Mouse (Mus musculus): ENCODE data around the gene Clba1. TPM values are rescaled to one million over a fixed set of nuclear protein-coding genes. Genes with fewer than 3 reads are reported as not detected.

Clba1 gene
- 17.5 and 17.8 TPM in 2 replicates for polyA plus RNA-seq (2014; fragmentation: Nextera tagmentation; extraction: Ambion mirVana)

DNA sequence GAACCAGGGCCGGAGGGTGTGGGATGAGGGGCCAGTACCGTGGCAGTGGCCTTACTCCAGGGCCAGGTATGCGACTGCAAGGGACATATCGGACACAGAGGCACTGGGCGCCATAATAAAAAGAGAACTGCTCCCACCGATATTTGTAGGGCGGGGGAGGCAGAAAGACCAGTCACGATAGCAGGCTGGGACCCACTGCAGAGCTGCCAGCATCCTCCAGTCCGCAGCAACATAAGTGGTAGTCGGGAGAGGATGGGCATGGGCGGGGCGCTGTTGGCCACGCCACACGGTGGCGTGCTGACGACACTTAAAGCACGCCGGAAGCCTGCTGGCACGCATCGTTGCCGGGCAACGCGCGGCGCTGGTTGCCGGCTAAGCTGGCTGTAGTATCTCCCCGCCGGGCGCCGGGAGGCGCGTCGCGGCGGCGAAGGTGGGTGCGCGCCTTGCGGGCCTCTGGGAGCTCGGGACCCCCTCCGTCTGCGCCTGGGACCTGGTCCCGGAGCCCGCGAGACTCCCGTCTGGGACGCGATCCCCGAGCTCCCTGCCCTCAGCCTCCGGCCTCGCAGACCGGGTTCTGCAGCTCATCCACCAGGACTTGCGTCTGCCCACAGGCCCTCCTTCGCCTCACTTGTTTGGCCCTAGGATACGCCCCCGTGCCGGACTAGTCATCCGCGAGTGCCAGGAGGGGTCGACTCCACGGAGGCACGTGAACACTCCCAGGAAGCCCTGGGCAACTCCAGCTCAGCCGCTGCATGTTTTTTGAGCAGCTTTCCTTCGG is at the start of gene Clba1:
Gene Clba1 (plus strand): TSS at position 351 of the 778 bp plus-strand sequence.
- ATAC-seq (ENCODE audit: low read depth) = peak; percentile 93
- H3K27ac ChIP-seq (ENCODE audit: low read depth, low read length) = peak within 1 kb of the TSS; percentile 78
- WGBS = 2% methylated on average over 53 of the region's 64 CpGs

DNA sequence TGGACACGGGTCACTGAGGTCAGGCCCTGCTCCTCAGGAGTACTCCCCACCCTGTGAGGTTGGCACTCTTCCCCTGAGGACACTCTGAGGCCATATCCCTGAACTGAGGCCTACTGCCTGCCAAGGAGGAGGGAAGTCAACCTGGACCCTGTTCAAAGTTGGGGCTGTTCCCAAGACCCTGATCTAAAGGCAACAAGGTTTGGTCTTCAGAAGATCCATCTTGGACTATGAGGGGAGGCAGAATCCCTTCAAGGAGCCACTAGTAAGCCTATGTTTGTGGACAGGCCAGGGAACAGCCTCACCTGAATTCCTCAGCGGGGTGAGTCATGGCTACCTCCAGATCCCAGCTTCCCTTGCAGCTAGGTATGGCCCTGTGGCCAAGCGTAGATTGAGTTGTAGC is 49.3 kb upstream of the Clba1 start:
- Histone ChIP-seq H3K27me3 (ENCODE audit: control insufficient read depth, insufficient read depth, low read length) (no peaks in the 10 kb centered on the region), H3K4me2 (ENCODE audit: low read depth, low read length) (no peak overlapping the region)
- 88% methylated on average over 3 of the region's 3 CpGs for WGBS

More for the DNA sequence above, at the start of gene Clba1:
- peaks cover 10% of the 10 kb centered on the region; the same call in 1 of the 2 replicates for H3K36me3 ChIP-seq (ENCODE audit: control insufficient read depth, insufficient read depth, low read length)
- H3K4me3 ChIP-seq (ENCODE audit: low read depth, low read length) = peak within 1 kb of the TSS; percentile 68
- no peaks in the 10 kb centered on the region for H3K27me3 ChIP-seq (ENCODE audit: control insufficient read depth, insufficient read depth, low read length)
- H3K9me3 ChIP-seq (ENCODE audit: control insufficient read depth, low read length) = no peaks in the 10 kb centered on the region
- H3K9ac ChIP-seq (replicated peaks; ENCODE audit: low read depth, low read length) = peak within 1 kb of the TSS; percentile 64
- peaks cover 13% of the 10 kb centered on the region for H3K4me1 ChIP-seq (ENCODE audit: control insufficient read depth, insufficient read depth, low read length)
- peak within 1 kb of the TSS; percentile 98 for H3K4me2 ChIP-seq (ENCODE audit: low read depth, low read length)

GRCm38 (mm10) chr12:112760154-112760926 is 48.4 kb upstream of the Clba1 start, which contains the start of gene Pld4:
Gene Pld4 (plus strand): TSS chr12:112760655.
- no peak within 1 kb of the TSS for H3K4me3 ChIP-seq (ENCODE audit: low read depth, low read length)
- 46% methylated on average over 4 of the region's 4 CpGs for WGBS
- H3K27ac ChIP-seq (ENCODE audit: low read depth, low read length) = no peak within 1 kb of the TSS
- no peak for ATAC-seq (ENCODE audit: low read depth)
- no peaks in the 10 kb centered on the region for H3K36me3 ChIP-seq (ENCODE audit: control insufficient read depth, insufficient read depth, low read length)
- H3K9ac ChIP-seq (replicated peaks; ENCODE audit: low read depth, low read length) = no peak within 1 kb of the TSS
- H3K4me2 ChIP-seq (ENCODE audit: low read depth, low read length) = no peak within 1 kb of the TSS
- H3K27me3 ChIP-seq (ENCODE audit: control insufficient read depth, insufficient read depth, low read length) = no peaks in the 10 kb centered on the region
- no peaks in the 10 kb centered on the region for H3K4me1 ChIP-seq (ENCODE audit: control insufficient read depth, insufficient read depth, low read length)
- H3K9me3 ChIP-seq (ENCODE audit: control insufficient read depth, low read length) = no peaks in the 10 kb centered on the region

More for the DNA sequence above, 49.3 kb upstream of the Clba1 start:
- H3K9me3 ChIP-seq (ENCODE audit: control insufficient read depth, low read length) = no peaks in the 10 kb centered on the region
- ATAC-seq (ENCODE audit: low read depth) = no peak
- H3K4me1 ChIP-seq (ENCODE audit: control insufficient read depth, insufficient read depth, low read length) = no peaks in the 10 kb centered on the region
- H3K36me3 ChIP-seq (ENCODE audit: control insufficient read depth, insufficient read depth, low read length) = no peaks in the 10 kb centered on the region
- H3K9ac ChIP-seq (replicated peaks; ENCODE audit: low read depth, low read length) = no peak overlapping the region
- H3K4me3 ChIP-seq (ENCODE audit: low read depth, low read length) = no peak overlapping the region
- H3K27ac ChIP-seq (ENCODE audit: low read depth, low read length) = no peak overlapping the region

DNA sequence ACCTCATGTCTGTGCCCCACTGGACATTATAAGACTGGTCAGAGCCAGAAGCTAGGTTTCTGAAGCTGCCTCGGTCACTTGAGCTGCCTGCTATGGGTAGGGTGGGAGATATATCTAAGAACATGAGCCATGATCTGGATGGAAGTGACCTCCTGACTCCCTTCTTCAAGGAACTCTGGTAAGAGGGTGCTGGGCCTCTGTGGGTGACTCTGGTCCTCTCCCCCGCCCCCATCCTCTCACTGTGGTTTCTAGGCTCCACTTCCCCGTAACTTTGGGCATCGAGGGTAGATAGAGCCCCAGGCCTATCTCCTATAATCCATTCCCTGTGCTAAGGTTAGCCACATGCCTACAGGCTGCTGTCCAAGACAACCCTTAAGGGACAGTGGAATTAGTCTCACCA is 47.3 kb upstream of the Clba1 start:
- Histone ChIP-seq H3K9me3 (ENCODE audit: control insufficient read depth, low read length) (no peaks in the 10 kb centered on the region), H3K9ac (replicated peaks; ENCODE audit: low read depth, low read length) (no peak overlapping the region), H3K4me1 (ENCODE audit: control insufficient read depth, insufficient read depth, low read length) (no peaks in the 10 kb centered on the region), H3K27ac (ENCODE audit: low read depth, low read length) (no peak overlapping the region), H3K36me3 (ENCODE audit: control insufficient read depth, insufficient read depth, low read length) (no peaks in the 10 kb centered on the region), H3K4me3 (ENCODE audit: low read depth, low read length) (no peak overlapping the region), H3K4me2 (ENCODE audit: low read depth, low read length) (no peak overlapping the region), H3K27me3 (ENCODE audit: control insufficient read depth, insufficient read depth, low read length) (no peaks in the 10 kb centered on the region)
- ATAC-seq (ENCODE audit: low read depth) = no peak
- WGBS = 91% methylated on average over 4 of the region's 4 CpGs

DNA sequence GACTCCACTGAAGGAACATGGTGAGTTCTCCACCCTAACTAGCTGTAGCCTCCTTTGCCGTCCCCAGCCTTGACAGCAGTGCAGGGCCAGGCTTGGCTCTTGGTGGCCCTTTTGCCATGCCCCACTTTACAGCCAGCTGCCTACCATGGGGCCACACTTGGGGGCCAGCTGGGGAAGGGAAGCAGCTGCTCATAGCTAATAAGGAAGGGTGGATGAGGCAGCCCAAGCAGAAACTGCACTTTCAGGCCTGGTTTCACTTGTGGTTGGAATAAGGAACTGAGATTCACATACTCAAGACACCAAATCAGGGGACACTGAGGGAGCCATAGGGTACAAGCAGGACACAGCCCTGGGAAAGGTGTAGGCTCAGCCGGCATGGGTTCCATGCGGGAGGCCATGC is 46.7 kb upstream of the Clba1 start:
- H3K9me3 ChIP-seq (ENCODE audit: control insufficient read depth, low read length) = no peaks in the 10 kb centered on the region
- no peaks in the 10 kb centered on the region for H3K27me3 ChIP-seq (ENCODE audit: control insufficient read depth, insufficient read depth, low read length)
- no peak overlapping the region for H3K4me3 ChIP-seq (ENCODE audit: low read depth, low read length)
- ATAC-seq (ENCODE audit: low read depth) = no peak
- H3K36me3 ChIP-seq (ENCODE audit: control insufficient read depth, insufficient read depth, low read length) = no peaks in the 10 kb centered on the region
- 89% methylated on average over 3 of the region's 3 CpGs for WGBS
- no peaks in the 10 kb centered on the region for H3K4me1 ChIP-seq (ENCODE audit: control insufficient read depth, insufficient read depth, low read length)
- H3K4me2 ChIP-seq (ENCODE audit: low read depth, low read length) = no peak overlapping the region
- H3K9ac ChIP-seq (replicated peaks; ENCODE audit: low read depth, low read length) = no peak overlapping the region
- H3K27ac ChIP-seq (ENCODE audit: low read depth, low read length) = no peak overlapping the region

DNA sequence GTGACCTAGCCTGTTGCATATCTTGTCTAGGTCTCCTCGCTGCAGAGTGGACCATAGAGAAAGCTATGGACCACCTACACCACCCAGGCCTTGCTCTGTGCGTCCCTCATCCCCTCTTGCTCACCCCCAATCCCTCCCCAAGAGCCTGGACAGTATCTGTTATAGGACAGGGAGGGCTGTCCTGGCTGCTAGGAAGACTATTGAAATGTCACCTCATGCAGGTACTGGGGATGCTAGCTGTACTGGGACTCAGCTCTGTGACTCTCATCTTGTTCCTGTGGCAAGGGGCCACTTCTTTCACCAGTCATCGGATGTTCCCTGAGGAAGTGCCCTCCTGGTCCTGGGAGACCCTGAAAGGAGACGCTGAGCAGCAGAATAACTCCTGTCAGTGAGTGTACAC is 45.6 kb upstream of the Clba1 start:
- ATAC-seq (ENCODE audit: low read depth) = no peak
- Histone ChIP-seq H3K4me1 (ENCODE audit: control insufficient read depth, insufficient read depth, low read length) (no peaks in the 10 kb centered on the region), H3K27me3 (ENCODE audit: control insufficient read depth, insufficient read depth, low read length) (no peaks in the 10 kb centered on the region)

DNA sequence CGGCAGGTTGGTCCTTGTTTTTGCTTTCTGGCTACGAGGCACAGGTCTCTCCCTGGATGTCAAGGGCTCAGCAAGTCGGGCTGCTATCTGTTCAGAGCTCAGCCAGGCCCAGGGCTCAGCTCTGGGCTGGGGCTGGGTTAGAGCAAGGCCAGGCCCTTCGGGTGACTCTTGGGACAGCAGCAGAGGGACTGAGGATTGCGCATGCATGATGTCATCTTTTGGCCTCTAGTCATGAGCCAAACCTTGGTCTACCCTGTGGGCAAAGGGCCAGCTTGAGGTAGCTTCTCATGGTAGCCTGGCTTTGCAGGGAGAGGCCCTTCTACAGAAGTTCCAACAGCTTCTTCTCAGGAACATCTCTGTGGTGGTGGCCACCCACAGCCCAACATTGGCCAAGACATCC is 44.6 kb upstream of the Clba1 start:
- no peak overlapping the region for H3K9ac ChIP-seq (replicated peaks; ENCODE audit: low read depth, low read length)
- ATAC-seq (ENCODE audit: low read depth) = no peak
- H3K4me3 ChIP-seq (ENCODE audit: low read depth, low read length) = no peak overlapping the region
- no peaks in the 10 kb centered on the region for H3K36me3 ChIP-seq (ENCODE audit: control insufficient read depth, insufficient read depth, low read length)
- H3K27ac ChIP-seq (ENCODE audit: low read depth, low read length) = no peak overlapping the region
- 80% methylated on average over 5 of the region's 5 CpGs for WGBS
- no peaks in the 10 kb centered on the region for H3K4me1 ChIP-seq (ENCODE audit: control insufficient read depth, insufficient read depth, low read length)
- H3K4me2 ChIP-seq (ENCODE audit: low read depth, low read length) = no peak overlapping the region
- H3K27me3 ChIP-seq (ENCODE audit: control insufficient read depth, insufficient read depth, low read length) = no peaks in the 10 kb centered on the region
- H3K9me3 ChIP-seq (ENCODE audit: control insufficient read depth, low read length) = no peaks in the 10 kb centered on the region

More for the DNA sequence above, 45.6 kb upstream of the Clba1 start:
- Histone ChIP-seq H3K4me3 (ENCODE audit: low read depth, low read length) (no peak overlapping the region), H3K9ac (replicated peaks; ENCODE audit: low read depth, low read length) (no peak overlapping the region), H3K4me2 (ENCODE audit: low read depth, low read length) (no peak overlapping the region), H3K9me3 (ENCODE audit: control insufficient read depth, low read length) (no peaks in the 10 kb centered on the region), H3K27ac (ENCODE audit: low read depth, low read length) (no peak overlapping the region), H3K36me3 (ENCODE audit: control insufficient read depth, insufficient read depth, low read length) (no peaks in the 10 kb centered on the region)
- WGBS = 82% methylated on average over 4 of the region's 4 CpGs

GRCm38 (mm10) chr12:112764991-112765390 is 43.7 kb upstream of the Clba1 start:
- no peaks in the 10 kb centered on the region for H3K27me3 ChIP-seq (ENCODE audit: control insufficient read depth, insufficient read depth, low read length)
- H3K4me2 ChIP-seq (ENCODE audit: low read depth, low read length) = no peak overlapping the region
- no peaks in the 10 kb centered on the region for H3K9me3 ChIP-seq (ENCODE audit: control insufficient read depth, low read length)
- ATAC-seq (ENCODE audit: low read depth) = no peak
- no peaks in the 10 kb centered on the region for H3K4me1 ChIP-seq (ENCODE audit: control insufficient read depth, insufficient read depth, low read length)
- H3K4me3 ChIP-seq (ENCODE audit: low read depth, low read length) = no peak overlapping the region
- 91% methylated on average over 7 of the region's 7 CpGs for WGBS
- H3K36me3 ChIP-seq (ENCODE audit: control insufficient read depth, insufficient read depth, low read length) = no peaks in the 10 kb centered on the region
- no peak overlapping the region for H3K27ac ChIP-seq (ENCODE audit: low read depth, low read length)
- no peak overlapping the region for H3K9ac ChIP-seq (replicated peaks; ENCODE audit: low read depth, low read length)

- Histone ChIP-seq H3K36me3 (ENCODE audit: control insufficient read depth, insufficient read depth, low read length) (no peaks in the 10 kb centered on the region), H3K9me3 (ENCODE audit: control insufficient read depth, low read length) (no peaks in the 10 kb centered on the region), H3K27me3 (ENCODE audit: control insufficient read depth, insufficient read depth, low read length) (no peaks in the 10 kb centered on the region), H3K4me3 (ENCODE audit: low read depth, low read length) (no peak overlapping the region), H3K4me1 (ENCODE audit: control insufficient read depth, insufficient read depth, low read length) (no peaks in the 10 kb centered on the region), H3K9ac (replicated peaks; ENCODE audit: low read depth, low read length) (no peak overlapping the region), H3K27ac (ENCODE audit: low read depth, low read length) (no peak overlapping the region), H3K4me2 (ENCODE audit: low read depth, low read length) (no peak overlapping the region)
- 90% methylated on average over 7 of the region's 7 CpGs for WGBS
- ATAC-seq (ENCODE audit: low read depth) = no peak
These were observed 42.2 kb upstream of the Clba1 start for GRCm38 (mm10) chr12:112766586-112766985.
